Mouse (Mus musculus) ES-Bruce4 (cell line): Measurements from ENCODE around the gene Ptges.

ENCODE experiments used
- EP300 ChIP-seq: IDR thresholded peaks from 2 replicates; pipeline ENCODE4 v1.6.1; 2011; ENCODE audit warnings: low read depth, low read length; ENCODE audit not compliant: insufficient read depth
- POLR2A ChIP-seq: IDR thresholded peaks from one replicate; pipeline ENCODE4 v1.8.1; 2011; ENCODE audit warnings: low read length; ENCODE audit not compliant: insufficient read depth

DNA sequence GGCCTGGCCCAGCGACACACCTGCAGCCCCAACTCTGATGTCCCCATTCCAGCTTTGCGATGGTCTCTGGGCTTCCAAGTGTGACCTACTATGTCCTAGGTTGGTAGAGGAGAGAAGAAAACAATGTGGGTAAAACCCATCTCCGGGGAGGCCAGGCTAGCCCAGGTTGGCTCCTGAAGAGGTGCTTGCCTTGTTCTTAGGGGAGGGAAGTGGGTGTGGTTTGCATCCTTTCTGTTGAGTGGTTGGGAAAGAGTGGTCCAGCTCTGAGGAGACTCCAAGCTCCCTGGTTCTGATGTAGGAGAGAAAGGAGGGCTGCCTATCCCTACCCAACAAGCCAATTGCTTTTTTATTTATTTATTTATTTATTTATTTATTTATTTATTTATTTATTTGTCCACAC, 64.2 kb downstream of the Ptges start:
- TF ChIP-seq EP300 (no peak), POLR2A (no peak)
